Mouse (Mus musculus): ENCODE measurements around the gene Camsap2.

GRCm38 (mm10) chr1:136260635-136261238, 85.2 kb downstream of the Camsap2 start, which contains the start of gene Gpr25:
- TF ChIP-seq CTCF (IDR thresholded peaks at IDR 0.05; ENCODE audit: low read depth, low read length) (no peak), TAL1 (conservative IDR thresholded peaks at IDR 0.05; ENCODE audit: low read depth, low read length) (no peak), GATA1 (IDR thresholded peaks at IDR 0.05; ENCODE audit: borderline replicate concordance, low read length) (no peak), POLR2AphosphoS5 (IDR thresholded peaks at IDR 0.05; ENCODE audit: insufficient replicate concordance, low read depth, low read length) (no peak), GATA2 (IDR thresholded peaks at IDR 0.05; ENCODE audit: borderline replicate concordance, low read depth, low read length) (no peak)
